Mouse (Mus musculus) intestine, embryonic 16.5 days (tissue): ENCODE measurements around the gene Sp7. TPM values are rescaled to one million over a fixed set of nuclear protein-coding genes. Genes with fewer than 3 reads are reported as not detected.
A peak's percentile ranks its signal among the peaks of the same experiment; 100 is the strongest.

Experiments used
- ATAC-seq: fragments of 200-750 bp; cut with Nextera tagmentation; 2 replicates; pipeline ENCODE4 v1.8.0; 2017; ENCODE audit warnings: moderate TSS enrichment, moderate library complexity
- H3K27ac ChIP-seq: fragments of 300-500 bp; sonication (generic); 2 replicates; pipeline ENCODE4 v1.5.1; 2014; ENCODE audit warnings: mild to moderate bottlenecking, low read length
- H3K27me3 ChIP-seq: fragments of 300-500 bp; sonication (generic); replicated peaks from 2 replicates; pipeline ENCODE4 v1.6.1; 2014; ENCODE audit warnings: low read length, control low read depth, mixed read lengths; ENCODE audit not compliant: control insufficient read depth, insufficient read depth
- H3K36me3 ChIP-seq: fragments of 300-500 bp; sonication (generic); 2 replicates; pipeline ENCODE4 v1.6.1; 2014; ENCODE audit warnings: low read length, control low read depth; ENCODE audit not compliant: control insufficient read depth, insufficient read depth
- H3K4me1 ChIP-seq: fragments of 300-500 bp; sonication (generic); 2 replicates; pipeline ENCODE4 v1.6.1; 2014; ENCODE audit warnings: low read length, control low read depth, mixed read lengths; ENCODE audit not compliant: control insufficient read depth, insufficient read depth
- H3K4me2 ChIP-seq: fragments of 300-500 bp; sonication (generic); 2 replicates; pipeline ENCODE4 v1.6.1; 2014; ENCODE audit warnings: low read depth, low read length, control low read depth
- H3K4me3 ChIP-seq: fragments of 300-500 bp; sonication (generic); 2 replicates; pipeline ENCODE4 v1.5.1; 2014; ENCODE audit warnings: mild to moderate bottlenecking, low read length
- H3K9ac ChIP-seq: fragments of 300-500 bp; sonication (generic); 2 replicates; pipeline ENCODE4 v1.6.1; 2014; ENCODE audit warnings: low read depth, low read length
- H3K9me3 ChIP-seq: fragments of 300-500 bp; sonication (generic); 2 replicates; pipeline ENCODE4 v1.6.1; 2016; ENCODE audit warnings: low read length, control low read depth; ENCODE audit not compliant: control insufficient read depth
- WGBS: fragments of 180-500 bp; shearing (Covaris S2); extraction: QIAGEN DNeasy Blood & Tissue Kit; methylation state at CpG from one replicate; pipeline ENCODE4 v1.1.7; 2014; 5-methylcytosine and 5-hydroxymethylcytosine counted together
- polyA plus RNA-seq: library from polyadenylated mRNA; unstranded; fragments of >200 nt; fragmentation: Nextera tagmentation; extraction: Ambion mirVana; gene quantifications from 2 replicates; pipeline ENCODE4 v1.2.1, GENCODE M21; 2015

Sp7 gene
- polyA plus RNA-seq = 0.50 and 0.60 TPM in 2 replicates

- H3K9me3 ChIP-seq = no peaks in the 10 kb centered on the region
- ATAC-seq = no peak
- peak within 1 kb of the TSS; percentile 42 for H3K4me2 ChIP-seq
- peak within 1 kb of the TSS; percentile 16 for H3K4me3 ChIP-seq
- peak within 1 kb of the TSS; percentile 27 for H3K9ac ChIP-seq
- whole genome bisulfite sequencing = 7% methylated on average over 15 of the region's 15 CpGs
- H3K27me3 ChIP-seq = peaks cover 12% of the 10 kb centered on the region
- no peak within 1 kb of the TSS for H3K27ac ChIP-seq
- peaks cover 25% of the 10 kb centered on the region for H3K4me1 ChIP-seq
- no peaks in the 10 kb centered on the region for H3K36me3 ChIP-seq
Observed at GRCm38 (mm10) chr15:102366733-102367344, at the start of gene Sp7. Sp7 (minus strand) TSS chr15:102367182.

DNA sequence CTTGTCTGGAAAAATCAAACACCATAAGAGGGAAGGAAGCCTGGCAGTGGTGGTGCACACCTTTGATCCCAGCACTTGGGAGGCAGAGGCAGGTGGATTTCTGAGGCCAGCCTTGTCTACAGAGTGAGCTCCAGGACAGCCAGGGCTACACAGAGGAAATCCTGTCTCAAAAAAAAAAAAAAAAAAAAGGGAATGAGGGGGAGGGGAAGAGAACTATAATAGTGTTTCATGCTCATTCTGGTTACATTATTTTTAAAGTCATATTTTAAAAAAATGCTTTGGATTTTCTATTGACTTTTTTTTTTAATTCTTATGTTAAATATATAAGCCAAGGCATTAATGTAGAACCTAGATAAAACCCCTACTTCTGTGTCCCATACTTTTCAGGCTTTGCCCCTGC, 46.7 kb upstream of the Sp7 start:
- Histone ChIP-seq H3K4me1 (peaks cover 24% of the 10 kb centered on the region), H3K4me3 (no peak overlapping the region), H3K4me2 (no peak overlapping the region), H3K27me3 (no peaks in the 10 kb centered on the region), H3K9me3 (no peaks in the 10 kb centered on the region), H3K36me3 (peaks cover 9% of the 10 kb centered on the region), H3K27ac (no peak overlapping the region), H3K9ac (no peak overlapping the region)
- ATAC-seq = no peak

- peaks cover 32% of the 10 kb centered on the region for H3K4me1 ChIP-seq
- no peak overlapping the region for H3K9ac ChIP-seq
- no peaks in the 10 kb centered on the region for H3K27me3 ChIP-seq
- ATAC-seq = no peak
- H3K27ac ChIP-seq = no peak overlapping the region
- no peaks in the 10 kb centered on the region for H3K9me3 ChIP-seq
- 94% methylated on average over 1 of the region's 1 CpGs for WGBS
- H3K4me3 ChIP-seq = no peak overlapping the region
- peaks cover 16% of the 10 kb centered on the region for H3K36me3 ChIP-seq
- H3K4me2 ChIP-seq = no peak overlapping the region
Observed at GRCm38 (mm10) chr15:102411077-102411476, 44.1 kb upstream of the Sp7 start.

DNA sequence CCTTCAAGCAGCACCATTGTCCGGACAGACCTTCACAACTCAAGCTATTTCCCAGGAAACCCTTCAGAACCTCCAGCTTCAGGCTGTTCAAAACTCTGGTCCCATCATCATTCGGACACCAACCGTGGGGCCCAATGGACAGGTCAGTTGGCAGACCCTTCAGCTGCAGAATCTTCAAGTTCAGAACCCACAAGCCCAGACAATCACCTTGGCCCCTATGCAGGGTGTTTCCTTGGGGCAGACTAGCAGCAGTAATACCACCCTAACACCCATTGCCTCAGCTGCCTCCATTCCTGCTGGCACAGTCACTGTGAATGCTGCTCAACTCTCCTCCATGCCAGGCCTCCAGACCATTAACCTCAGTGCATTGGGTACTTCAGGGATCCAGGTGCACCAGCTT, 42.3 kb upstream of the Sp7 start:
- no peak for ATAC-seq
- 83% methylated on average over 3 of the region's 3 CpGs for WGBS
- Histone ChIP-seq H3K27me3 (no peaks in the 10 kb centered on the region), H3K9ac (no peak overlapping the region), H3K4me2 (no peak overlapping the region), H3K27ac (no peak overlapping the region), H3K36me3 (peaks cover 16% of the 10 kb centered on the region), H3K9me3 (no peaks in the 10 kb centered on the region), H3K4me1 (peaks cover 32% of the 10 kb centered on the region), H3K4me3 (no peak overlapping the region)

DNA sequence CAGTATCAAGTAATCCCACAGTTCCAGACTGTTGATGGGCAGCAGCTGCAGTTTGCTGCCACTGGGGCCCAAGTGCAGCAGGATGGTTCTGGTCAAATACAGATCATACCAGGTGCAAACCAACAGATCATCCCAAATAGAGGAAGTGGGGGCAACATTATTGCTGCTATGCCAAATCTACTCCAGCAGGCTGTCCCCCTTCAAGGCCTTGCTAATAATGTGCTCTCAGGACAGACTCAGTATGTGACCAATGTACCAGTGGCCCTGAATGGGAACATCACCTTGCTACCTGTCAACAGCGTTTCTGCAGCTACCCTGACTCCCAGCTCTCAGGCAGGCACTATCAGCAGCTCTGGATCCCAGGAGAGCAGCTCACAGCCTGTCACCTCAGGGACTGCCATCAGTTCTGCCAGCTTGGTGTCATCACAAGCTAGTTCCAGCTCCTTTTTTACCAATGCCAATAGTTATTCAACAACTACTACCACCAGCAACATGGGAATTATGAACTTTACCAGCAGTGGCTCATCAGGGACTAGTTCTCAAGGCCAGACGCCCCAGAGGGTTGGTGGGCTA, 41.7 kb upstream of the Sp7 start:
- Histone ChIP-seq H3K9me3 (no peaks in the 10 kb centered on the region), H3K4me1 (peaks cover 32% of the 10 kb centered on the region), H3K27me3 (no peaks in the 10 kb centered on the region), H3K27ac (no peak overlapping the region), H3K36me3 (peaks cover 16% of the 10 kb centered on the region), H3K4me3 (no peak overlapping the region), H3K4me2 (no peak overlapping the region), H3K9ac (no peak overlapping the region)
- 66% methylated on average over 2 of the region's 2 CpGs for WGBS
- ATAC-seq = no peak

DNA sequence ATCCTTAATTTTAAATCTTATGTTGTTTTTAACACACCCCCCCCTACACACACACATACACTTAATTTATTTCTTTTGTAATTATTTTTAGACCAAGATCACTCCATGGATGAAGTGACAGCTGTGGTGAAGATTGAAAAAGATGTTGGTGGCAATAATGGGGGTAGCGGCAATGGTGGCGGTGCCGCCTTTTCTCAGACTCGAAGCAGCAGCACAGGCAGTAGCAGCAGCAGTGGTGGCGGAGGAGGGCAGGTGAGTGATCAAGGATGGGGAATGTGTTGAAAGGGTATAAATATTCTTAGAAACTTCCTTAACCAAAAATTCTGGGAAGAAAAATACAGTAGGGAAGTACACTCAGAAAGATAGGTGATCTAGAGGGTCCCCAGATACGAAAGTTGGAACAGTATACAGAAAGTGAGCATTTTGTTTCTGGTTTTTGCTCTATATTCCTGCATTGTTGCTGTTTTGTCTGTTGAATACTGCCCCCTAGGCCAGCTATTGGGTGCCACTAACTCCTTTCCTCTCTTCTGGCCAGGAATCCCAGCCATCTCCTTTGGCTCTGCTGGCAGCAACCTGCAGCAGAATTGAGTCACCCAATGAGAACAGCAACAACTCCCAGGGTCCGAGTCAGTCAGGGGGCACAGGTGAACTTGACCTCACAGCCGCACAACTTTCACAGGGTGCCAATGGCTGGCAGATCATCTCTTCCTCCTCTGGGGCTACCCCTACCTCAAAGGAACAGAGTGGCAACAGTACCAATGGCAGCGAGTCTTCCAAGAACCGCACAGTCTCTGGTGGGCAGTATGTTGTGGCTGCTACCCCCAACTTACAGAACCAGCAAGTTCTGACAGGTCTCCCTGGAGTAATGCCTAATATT, 40.9 kb upstream of the Sp7 start:
- no peaks in the 10 kb centered on the region for H3K27me3 ChIP-seq
- H3K4me3 ChIP-seq = no peak overlapping the region
- H3K36me3 ChIP-seq = peaks cover 16% of the 10 kb centered on the region
- no peak overlapping the region for H3K4me2 ChIP-seq
- H3K27ac ChIP-seq = no peak overlapping the region
- WGBS = 95% methylated on average over 10 of the region's 10 CpGs
- H3K4me1 ChIP-seq = peaks cover 32% of the 10 kb centered on the region
- ATAC-seq = no peak
- no peak overlapping the region for H3K9ac ChIP-seq
- H3K9me3 ChIP-seq = no peaks in the 10 kb centered on the region

GRCm38 (mm10) chr15:102406912-102407580, 40.1 kb upstream of the Sp7 start:
- peaks cover 32% of the 10 kb centered on the region for H3K4me1 ChIP-seq
- peak overlapping the region; percentile 96 for H3K9ac ChIP-seq
- no peaks in the 10 kb centered on the region for H3K27me3 ChIP-seq
- peak overlapping the region; percentile 76 for H3K4me3 ChIP-seq
- 25% methylated on average over 2 of the region's 3 CpGs for WGBS
- H3K27ac ChIP-seq = peak overlapping the region; percentile 99
- peak overlapping the region; percentile 49 for H3K4me2 ChIP-seq
- ATAC-seq = no peak
- peaks cover 16% of the 10 kb centered on the region for H3K36me3 ChIP-seq
- no peaks in the 10 kb centered on the region for H3K9me3 ChIP-seq

- peak overlapping the region; percentile 76 for H3K4me3 ChIP-seq
- H3K36me3 ChIP-seq = peaks cover 16% of the 10 kb centered on the region
- ATAC-seq = peak; percentile 41
- peak overlapping the region; percentile 49 for H3K4me2 ChIP-seq
- H3K9ac ChIP-seq = peak overlapping the region; percentile 96
- H3K9me3 ChIP-seq = no peaks in the 10 kb centered on the region
- no peaks in the 10 kb centered on the region for H3K27me3 ChIP-seq
- 1% methylated on average over 46 of the region's 69 CpGs for WGBS
- H3K27ac ChIP-seq = peak overlapping the region; percentile 99
- peaks cover 27% of the 10 kb centered on the region for H3K4me1 ChIP-seq
Observed at GRCm38 (mm10) chr15:102406196-102406911, 39.4 kb upstream of the Sp7 start.
